Mouse (Mus musculus): ENCODE measurements around the gene Chst12.
"Not testable (repeated sequence)": the region's sequence is repeated elsewhere in the genome, so short reads cannot be mapped to it uniquely, and the experiment has no call there.

Chst12 gene

DNA sequence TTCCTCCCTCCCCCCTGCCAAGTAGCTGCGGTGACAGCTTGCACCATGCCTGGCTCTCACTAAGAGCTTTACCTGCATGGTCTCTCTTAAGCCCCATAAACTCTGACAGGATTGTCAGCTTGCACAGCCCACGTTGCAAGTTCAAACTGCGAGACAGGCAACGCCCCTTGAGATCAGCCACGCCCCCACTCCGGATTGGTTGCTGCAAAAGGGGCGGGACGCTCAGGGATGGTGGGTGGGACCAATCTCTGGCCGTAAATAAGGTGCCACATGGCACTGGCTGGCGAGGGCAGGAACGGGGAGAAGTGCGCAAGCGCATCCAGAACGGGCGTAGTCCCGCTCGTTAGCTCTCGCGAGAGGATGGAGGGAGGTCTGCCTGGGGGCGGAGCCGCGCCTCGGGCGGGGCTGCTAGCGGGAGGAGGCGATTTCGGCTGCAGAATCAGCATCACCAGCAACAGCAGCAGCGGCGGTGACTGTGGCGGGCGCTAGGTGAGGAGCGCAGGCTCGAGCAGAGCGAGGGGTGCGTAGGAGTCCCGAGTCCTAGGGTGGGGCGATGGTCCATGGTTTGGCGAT is at the start of gene Chst12:
Chst12 (plus strand) TSS at position 343 of the 573 bp plus-strand sequence.
- ATAC-seq (ENCODE audit: insufficient number of reproducible peaks, low FRiP score, low TSS enrichment): peak; percentile 95

DNA sequence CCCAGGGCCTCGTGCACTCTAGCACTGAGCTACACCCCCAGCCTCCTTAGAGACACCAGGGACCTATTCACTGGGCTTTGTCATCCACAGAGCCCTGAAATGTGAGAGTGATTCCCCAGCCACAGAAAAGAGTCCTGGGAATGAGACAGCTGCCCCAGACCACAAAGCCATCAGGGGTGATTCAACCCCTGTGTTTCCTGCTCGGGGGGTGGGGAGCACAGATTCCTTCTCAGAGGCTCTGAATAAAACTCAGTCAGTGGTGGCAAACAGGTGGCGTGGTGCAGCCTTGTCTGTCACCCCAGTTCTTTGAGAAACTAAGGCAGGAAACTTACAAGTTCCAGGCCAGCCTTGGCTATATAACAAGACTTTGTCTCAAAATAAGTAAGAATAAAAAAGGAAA is 43.9 kb upstream of the Chst12 start:
- ATAC-seq (ENCODE audit: insufficient number of reproducible peaks, low FRiP score, low TSS enrichment): no peak

DNA sequence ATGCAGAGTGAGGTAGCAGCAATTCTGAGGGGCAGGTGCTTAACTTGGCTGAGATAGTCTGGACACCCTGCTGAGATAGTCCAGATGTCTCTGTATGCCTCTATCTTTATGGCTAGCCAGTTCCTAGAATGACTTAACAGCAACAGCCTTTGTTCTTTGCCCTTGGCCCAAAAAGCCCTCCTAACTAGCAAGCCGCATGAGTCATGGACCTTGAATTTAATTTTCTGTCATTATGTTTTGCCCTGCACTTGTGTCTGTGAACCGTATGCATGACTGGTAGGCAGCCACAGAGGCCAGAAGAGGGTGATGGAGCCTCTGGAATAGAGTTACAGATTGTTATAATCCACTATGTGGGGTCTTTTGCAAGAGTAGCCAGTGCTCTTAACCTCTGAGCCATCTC is 42.2 kb upstream of the Chst12 start:
- not testable (repeated sequence) for ATAC-seq (ENCODE audit: insufficient number of reproducible peaks, low FRiP score, low TSS enrichment)

DNA sequence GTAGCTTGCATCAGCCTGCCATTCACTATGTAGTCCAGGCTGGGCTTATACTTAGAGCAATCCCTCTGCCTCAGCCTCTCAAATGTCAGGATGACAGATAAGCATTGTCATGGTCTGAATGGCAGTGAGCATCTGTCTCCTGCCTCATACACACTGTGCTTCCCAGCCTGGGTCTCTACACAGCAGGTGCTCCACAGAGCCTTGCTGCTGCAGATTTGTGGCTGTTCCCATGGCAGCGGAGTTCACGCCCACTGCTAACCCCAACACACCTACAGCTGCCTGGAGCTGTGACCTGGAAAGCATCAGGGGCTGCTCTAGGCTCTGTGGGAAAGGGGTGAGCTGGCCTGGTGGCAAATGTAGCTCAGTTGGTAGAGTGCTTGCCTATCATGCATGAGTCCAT is 40.4 kb upstream of the Chst12 start:
- no peak for ATAC-seq (ENCODE audit: insufficient number of reproducible peaks, low FRiP score, low TSS enrichment)

DNA sequence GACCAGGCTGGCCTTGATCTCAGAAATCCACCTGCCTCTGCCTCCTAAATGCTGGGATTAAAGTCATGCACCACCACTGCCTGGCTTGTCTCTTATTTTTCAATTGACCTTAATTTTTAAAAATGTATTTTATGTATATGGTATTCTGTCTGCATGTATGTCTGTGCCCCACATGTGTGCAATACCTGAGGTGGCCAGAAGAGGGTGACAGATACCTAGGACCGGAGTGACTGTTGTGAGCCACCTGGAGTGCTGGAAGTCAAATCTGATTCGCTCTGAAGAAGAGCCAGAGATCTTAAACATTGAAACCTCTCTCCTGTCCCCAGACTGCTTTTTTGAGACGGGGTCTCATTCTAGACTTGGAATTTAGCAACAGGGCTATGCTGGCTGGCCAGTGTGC is 33.0 kb upstream of the Chst12 start:
- ATAC-seq (ENCODE audit: insufficient number of reproducible peaks, low FRiP score, low TSS enrichment): no peak

DNA sequence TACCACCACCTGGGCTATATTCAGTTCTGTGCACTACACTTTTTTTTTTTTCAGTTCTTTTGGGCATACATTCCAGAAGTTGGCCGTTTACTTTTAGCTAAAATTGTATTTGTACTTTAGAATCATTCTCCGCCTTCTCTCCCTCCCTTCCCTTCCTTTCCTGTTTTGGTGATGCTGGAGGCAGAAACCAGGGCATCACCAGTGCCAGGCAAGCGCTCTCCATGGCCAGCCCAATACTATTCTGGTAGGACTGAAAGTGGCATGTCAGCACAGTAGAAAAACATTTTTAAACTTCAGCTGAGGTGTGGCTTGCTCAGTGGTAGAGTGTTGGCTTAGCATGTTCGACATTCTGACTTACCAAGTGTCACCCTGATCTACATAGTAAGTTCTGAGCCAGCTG is 23.9 kb upstream of the Chst12 start:
- ATAC-seq (ENCODE audit: insufficient number of reproducible peaks, low FRiP score, low TSS enrichment): no peak

DNA sequence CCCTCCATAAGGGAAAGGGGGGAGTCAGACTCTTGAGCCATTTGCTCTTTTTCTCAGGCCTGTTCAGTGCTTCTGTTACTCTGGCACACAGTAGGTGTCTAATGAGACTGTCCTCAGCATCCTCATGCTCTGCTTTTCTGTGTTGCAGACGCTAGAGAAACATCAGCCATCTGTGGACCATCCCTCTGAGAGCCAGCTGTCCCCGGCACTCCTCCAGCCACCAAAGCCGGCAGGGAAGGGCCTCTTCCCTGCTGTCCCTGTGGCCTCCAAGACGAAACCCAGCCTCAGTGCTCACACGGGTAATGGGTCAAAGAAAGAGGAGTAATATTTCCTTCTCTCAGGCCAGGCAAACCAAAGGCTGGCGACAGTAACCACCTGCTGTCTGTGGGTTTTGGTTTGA is 14.2 kb upstream of the Chst12 start:
- no peak for ATAC-seq (ENCODE audit: insufficient number of reproducible peaks, low FRiP score, low TSS enrichment)

DNA sequence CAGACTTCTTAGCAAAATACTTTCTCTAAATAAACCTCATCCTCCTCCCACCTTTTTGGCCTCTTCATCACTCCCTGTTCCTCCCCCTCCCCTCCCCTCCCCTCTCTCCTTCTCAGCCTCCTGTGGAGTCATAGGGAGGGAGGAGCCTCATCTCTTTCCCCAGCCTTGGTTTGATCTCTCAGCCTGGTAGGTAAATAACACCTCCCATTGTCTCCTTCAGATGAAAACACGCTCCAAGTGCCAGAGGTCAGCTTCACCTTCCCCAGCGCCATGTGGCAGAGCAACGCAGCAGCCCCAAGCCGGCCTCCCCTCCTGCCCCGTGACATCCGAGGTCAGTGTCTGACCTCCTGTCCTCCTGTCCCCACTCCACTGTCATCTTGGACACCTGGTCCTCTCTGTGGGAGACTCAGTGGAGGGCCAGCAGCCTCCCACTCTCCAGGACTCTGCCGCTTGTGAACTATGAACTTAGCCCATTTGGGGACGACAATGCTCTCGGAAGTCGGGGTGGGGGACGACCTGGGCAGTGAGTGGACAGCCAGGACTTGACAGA is 12.6 kb upstream of the Chst12 start:
- ATAC-seq (ENCODE audit: insufficient number of reproducible peaks, low FRiP score, low TSS enrichment): no peak

DNA sequence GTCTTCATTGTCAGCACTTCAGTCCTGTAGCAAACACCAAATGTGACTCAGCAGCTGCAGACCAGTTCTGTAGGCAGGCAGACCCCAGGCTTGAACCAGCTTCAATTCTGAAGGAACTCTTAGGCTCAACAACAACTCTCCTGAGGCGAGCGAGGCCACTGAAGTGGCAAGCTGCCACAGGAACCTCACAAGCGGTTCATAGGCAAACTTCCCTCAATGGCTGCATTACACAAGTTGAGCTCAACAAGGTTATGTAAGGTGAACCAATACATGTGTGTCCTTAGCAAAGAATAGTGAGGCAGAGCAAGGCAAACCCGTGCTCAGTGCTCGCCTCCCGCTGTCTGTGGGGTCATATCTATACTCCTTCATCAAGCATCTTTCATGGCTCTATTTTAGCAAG is 7.2 kb upstream of the Chst12 start:
- ATAC-seq (ENCODE audit: insufficient number of reproducible peaks, low FRiP score, low TSS enrichment): no peak

DNA sequence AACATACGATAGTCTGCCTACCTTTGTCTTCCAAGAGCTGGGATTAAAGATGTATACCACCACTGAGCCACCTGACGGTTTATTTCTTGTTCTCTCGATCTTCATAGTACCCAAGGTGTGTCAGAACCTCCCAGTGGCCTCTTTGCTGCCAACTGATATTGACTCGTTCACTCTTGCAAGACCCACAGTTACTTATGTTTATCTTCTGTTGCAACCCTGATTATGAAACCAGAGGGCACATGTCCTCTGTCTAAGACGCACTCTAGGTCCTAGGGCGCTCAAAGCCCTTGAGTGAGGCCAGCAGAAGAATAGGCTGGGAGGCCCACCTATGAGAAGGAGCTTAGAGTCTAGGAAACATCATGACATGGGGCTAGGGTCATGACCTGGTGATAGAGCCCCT is 4.6 kb upstream of the Chst12 start:
- no peak for ATAC-seq (ENCODE audit: insufficient number of reproducible peaks, low FRiP score, low TSS enrichment)

DNA sequence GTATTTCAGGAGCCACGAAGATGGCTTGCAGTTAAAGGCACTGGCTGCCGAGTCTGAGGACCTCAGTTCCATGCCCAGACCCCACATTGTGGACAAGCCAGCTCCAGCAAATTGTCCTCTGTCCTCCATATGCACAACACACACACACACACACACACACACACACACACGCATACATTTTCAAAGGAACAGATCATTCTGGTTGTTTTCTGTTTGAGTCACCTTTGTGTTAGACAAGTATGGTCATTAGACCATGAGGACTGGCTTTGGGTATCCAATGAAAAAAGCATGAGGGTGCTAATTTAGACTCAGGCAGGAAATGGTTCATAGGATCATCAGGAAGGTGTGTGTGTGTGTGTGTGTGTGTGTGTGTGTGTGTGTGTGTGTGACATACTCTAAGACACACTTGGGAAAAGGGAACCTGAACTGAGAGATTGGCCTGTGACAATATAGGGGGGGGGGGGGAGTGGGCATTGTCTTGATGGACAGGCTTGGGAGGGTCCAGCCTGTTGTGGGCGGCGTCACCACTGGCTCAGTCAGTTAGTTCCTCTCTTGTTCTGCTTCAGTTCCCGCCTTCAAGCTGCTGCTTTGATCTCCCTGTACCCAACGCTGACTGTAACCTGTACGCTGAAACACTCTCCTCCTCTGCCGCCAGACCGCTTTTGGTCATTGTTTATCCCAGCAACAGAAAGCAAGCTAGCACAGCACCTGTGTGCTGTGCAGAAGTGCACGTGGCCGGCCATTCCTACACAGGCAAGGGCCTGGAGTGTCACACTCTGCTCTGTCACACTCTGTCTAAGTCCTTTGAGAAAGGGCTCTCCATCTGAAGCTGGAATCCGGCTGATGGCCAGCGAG is 3.1 kb upstream of the Chst12 start:
- ATAC-seq (ENCODE audit: insufficient number of reproducible peaks, low FRiP score, low TSS enrichment): no peak

DNA sequence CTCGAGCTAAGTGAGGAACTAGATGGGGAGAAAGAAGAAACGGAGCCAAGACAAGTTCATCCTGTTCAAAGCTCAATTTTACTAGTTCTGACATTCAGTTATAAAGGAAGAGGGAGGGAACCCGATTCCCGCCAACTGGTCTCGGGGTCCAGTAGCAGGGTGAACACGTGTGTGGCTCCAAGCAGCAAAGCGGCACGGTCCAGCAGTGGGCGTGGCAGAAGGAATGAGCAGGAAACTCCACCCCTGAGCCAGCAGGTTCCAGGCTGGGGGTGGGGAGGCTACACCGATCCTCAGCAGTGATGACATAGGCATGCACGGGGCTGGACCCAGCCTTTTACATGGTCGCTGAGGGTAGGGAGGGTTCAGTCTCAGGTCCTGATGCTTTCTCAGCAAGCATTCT is 2.4 kb upstream of the Chst12 start:
- ATAC-seq (ENCODE audit: insufficient number of reproducible peaks, low FRiP score, low TSS enrichment): not testable (repeated sequence)

DNA sequence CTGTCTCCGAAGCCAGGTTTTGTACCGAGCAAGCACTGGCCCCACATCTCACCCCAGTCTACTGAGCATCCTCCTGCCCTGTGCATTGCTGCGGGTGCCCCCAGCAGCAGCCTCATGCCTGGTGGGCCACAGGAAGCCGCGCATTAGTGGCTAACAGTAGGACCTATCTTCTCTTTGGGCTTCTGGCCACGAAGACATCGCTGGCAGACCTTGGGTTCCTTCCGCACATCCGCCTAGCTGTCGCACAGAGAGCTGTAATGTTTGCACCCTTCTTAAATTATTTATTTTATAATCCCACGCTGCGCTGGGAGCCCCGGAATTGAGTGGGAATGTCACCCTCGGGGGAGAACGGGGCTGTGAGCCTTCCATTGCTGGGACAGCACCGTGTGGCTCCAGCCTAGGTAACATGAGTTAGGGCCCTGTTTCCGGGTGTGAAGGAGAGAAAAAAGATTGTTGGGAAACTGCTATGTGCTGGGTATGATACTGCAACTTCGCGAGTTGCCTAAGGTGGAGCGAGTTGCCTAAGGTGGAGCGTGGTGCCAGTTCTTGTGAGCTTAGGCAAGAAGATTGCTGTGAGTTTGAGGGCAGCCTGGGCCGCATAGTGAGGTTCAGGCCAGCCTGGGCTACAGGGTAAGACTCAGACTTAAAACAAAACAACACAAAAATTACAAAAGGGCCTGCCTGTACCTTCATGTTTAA is 895 bp downstream of the Chst12 start:
- no peak for ATAC-seq (ENCODE audit: insufficient number of reproducible peaks, low FRiP score, low TSS enrichment)

DNA sequence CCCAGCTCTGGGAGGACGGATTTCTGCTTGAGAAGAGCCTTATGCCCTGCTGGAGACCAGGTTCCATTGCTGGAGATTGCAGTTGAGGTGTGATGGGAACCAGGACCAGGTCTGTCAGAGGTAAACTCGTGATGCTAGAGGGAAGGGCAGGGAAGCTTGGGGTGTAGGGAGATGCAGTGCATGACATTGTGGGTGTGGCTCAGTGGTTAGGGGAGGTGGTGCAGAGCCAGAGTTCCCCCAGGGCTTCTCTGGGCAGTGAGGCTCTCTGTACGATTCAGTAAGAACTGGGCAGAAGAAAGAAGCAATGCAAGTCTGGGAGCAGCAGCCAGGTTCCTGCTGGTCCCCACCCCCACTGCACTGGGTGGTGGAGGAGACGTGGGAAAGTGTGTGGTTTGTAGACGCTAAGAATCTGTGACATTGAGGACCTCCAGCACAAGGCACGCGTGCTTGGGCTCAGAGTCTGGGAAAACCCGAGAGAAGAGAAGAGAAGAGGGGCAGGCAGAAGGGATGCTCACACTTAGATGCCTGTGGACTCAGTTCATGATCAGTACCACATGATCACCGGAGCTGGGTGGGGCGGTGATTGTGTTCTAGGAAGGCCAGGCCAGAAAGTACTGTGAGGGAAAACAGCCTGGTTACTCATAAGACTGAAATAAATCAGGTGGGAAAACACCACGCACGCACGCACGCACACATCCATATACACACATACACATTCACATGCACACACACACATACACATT is 2.3 kb downstream of the Chst12 start:
- ATAC-seq (ENCODE audit: insufficient number of reproducible peaks, low FRiP score, low TSS enrichment): no peak

DNA sequence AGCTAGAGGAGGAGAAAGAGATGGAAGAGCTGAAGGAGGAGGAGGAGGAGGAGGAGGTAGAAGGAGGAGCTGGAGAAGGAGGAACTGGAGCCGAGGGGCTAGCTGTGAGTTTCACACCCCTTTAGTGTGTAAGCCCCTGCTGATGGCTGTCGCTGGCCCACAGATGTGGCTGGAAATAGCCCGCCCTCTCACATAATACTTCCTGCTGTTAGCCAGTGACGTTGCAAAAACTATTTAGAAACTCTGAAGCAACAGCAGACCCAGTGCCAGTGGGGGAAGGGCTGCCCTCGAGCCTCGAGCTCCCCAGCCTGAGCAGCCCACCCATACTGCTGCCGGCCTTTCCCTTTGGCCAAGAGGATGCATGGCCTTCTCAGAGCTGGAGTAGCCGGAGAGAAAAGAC is 3.3 kb downstream of the Chst12 start:
- no peak for ATAC-seq (ENCODE audit: insufficient number of reproducible peaks, low FRiP score, low TSS enrichment)

DNA sequence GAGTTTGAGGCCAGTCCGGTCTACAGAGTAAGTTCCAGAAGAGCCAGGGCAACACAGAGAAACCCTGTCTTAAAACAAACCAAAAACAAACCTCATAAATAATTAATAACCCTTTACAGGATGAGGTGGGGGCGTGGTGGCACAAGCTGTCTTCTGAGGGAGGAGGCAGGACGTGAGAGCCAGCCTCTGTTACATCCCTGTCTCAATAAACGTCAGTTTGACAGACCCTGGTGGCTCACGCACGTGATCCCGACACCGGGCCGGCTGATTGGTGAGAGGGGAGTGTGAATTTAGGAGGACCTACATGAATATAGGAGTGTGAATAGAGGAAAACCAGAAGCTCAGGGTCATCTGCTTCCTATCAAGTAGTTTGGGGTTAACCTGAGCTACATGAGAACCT is 3.9 kb downstream of the Chst12 start:
- no peak for ATAC-seq (ENCODE audit: insufficient number of reproducible peaks, low FRiP score, low TSS enrichment)

DNA sequence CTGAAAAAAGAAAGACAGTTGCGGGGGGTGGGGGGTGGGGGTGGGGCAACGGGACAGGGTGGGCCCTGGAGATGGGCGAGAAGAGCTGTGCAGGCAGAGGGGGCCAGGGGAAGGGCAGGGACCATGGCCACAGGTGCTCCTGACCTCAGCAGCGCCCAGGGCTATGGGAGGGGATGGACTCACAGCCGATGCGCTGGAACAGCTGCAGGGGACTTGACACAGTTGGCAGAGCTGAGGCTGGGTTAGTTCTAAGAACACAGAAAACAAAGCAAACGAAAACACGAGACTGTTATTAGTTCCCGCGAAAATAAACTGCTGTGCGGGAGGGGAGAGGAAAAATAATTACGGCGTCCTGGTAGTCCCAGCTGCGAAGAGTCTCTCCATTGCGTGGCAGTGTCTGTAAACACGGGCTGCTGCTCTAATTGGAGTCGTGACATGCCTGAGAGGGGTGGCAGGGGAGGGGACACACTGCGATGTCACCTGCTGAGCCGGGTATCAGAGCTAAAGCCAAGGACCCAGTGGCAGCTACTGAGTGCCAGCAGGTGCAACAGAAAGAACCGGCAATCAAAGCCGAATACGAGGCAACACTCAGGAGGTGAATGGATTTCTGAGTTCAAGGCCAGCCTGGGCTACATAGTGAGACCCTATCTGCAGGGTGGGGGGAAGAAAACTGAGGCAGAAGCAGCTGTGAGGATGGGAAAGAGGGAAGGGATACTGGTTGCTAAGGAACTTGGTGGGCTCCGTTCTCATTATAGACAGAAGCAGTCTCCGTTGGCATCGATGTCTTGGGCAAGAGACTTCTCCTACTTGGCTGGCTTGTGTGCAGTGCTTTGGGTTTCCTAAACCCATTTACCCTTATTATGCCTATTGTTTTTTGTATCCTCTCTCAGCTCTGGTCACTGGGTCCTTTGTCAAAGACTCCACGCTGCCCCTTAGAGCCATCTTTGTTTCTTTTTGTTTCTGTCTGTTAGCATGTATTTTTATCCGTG is 5.0 kb downstream of the Chst12 start:
- ATAC-seq (ENCODE audit: insufficient number of reproducible peaks, low FRiP score, low TSS enrichment): no peak

DNA sequence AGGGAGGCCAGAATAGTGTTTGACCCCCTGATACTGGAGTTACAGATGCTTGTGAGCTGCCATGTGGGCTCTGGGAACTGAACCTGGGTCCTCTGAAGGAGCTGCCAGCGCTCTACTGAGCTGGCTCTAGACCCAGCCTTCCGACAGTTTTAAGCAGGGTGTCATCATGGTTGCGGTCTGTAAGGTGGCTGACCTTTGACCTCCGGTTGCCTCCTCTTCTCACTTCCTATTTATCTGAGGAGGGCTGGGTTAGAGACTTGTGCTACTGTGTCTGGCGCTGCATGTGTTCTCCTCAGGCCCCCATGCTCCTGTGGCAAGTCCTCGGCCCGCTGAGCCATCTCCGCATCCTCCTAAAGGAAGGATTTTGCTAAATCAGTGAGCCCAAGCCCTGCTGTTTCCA is 8.6 kb downstream of the Chst12 start:
- ATAC-seq (ENCODE audit: insufficient number of reproducible peaks, low FRiP score, low TSS enrichment): no peak

DNA sequence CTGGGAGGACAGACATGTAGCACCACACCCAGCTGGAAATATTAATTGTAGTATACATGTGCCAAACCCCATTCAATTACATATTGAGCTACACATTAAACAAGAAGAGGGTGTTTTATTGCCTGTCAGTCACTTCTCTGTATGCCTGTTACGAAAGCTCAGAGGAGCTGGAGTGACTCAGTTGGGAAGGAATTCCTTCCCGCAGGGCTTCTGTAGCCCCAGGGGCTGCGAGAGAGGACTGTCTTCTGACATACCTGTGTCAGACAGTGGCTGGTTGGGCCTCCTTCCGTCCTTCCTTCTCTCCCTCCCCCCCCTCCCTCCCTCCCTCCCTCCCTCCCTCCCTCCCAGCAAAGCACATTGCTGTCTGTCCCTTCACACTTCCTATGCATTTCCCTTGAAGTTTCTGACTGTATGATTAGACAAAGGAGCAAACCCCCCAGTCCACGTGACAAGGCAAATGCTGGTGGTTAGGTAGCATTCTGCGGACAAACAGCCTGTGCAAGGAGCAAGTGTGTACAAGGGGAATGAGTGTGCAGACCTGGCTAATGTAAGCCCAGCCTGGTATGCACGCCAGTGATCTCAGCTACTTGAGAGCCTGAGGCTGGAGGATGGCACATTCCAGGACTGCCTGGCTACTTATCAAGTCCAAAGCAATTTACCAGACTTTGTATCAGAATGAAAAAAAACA is 9.6 kb downstream of the Chst12 start:
- no peak for ATAC-seq (ENCODE audit: insufficient number of reproducible peaks, low FRiP score, low TSS enrichment)
